Mouse (Mus musculus) embryonic facial prominence, embryonic 15.5 days (tissue): ENCODE measurements around the gene 4833427G06Rik. TPM values are rescaled to one million over a fixed set of nuclear protein-coding genes. Genes with fewer than 3 reads are reported as not detected.
"Not testable (repeated sequence)": the region's sequence is repeated elsewhere in the genome, so short reads cannot be mapped to it uniquely, and the experiment has no call there.

Experiments
- ATAC-seq: fragments of 200-750 bp; cut with Nextera tagmentation; 2 replicates; pipeline ENCODE4 v1.8.0; 2017; ENCODE audit warnings: low read depth, moderate TSS enrichment; ENCODE audit not compliant: insufficient number of reproducible peaks, low FRiP score, low TSS enrichment
- H3K27ac ChIP-seq: fragments of 300-500 bp; sonication (generic); replicated peaks from 2 replicates; pipeline ENCODE4 v1.5.1; 2015; ENCODE audit warnings: mild to moderate bottlenecking, inconsistent platforms
- H3K27me3 ChIP-seq: fragments of 300-500 bp; sonication (generic); 2 replicates; pipeline ENCODE4 v1.6.1; 2015; ENCODE audit warnings: inconsistent platforms
- H3K36me3 ChIP-seq: fragments of 300-500 bp; sonication (generic); 2 replicates; pipeline ENCODE4 v1.6.1; 2015; ENCODE audit warnings: mild to moderate bottlenecking, inconsistent platforms
- H3K4me1 ChIP-seq: fragments of 300-500 bp; sonication (generic); 2 replicates; pipeline ENCODE4 v1.6.1; 2015; ENCODE audit warnings: inconsistent platforms
- H3K4me2 ChIP-seq: fragments of 300-500 bp; sonication (generic); replicated peaks from 2 replicates; pipeline ENCODE4 v1.6.1; 2015; ENCODE audit warnings: mild to moderate bottlenecking, inconsistent platforms
- H3K4me3 ChIP-seq: fragments of 300-500 bp; sonication (generic); replicated peaks from 2 replicates; pipeline ENCODE4 v1.5.1; 2015; ENCODE audit warnings: mild to moderate bottlenecking, inconsistent platforms
- H3K9ac ChIP-seq: fragments of 300-500 bp; sonication (generic); 2 replicates; pipeline ENCODE4 v1.6.1; 2015; ENCODE audit warnings: inconsistent platforms
- H3K9me3 ChIP-seq: fragments of 300-500 bp; sonication (generic); replicated peaks from 2 replicates; pipeline ENCODE4 v1.6.1; 2016; ENCODE audit warnings: inconsistent platforms
- WGBS: fragments of 180-500 bp; shearing (Covaris S2); methylation state at CpG from one replicate; pipeline ENCODE4 v1.1.7; 2015; 5-methylcytosine and 5-hydroxymethylcytosine counted together
- polyA plus RNA-seq: library from polyadenylated mRNA; unstranded; fragments of >200 nt; fragmentation: Nextera tagmentation; extraction: Ambion mirVana; gene quantifications from 2 replicates; pipeline ENCODE4 v1.2.1, GENCODE M21; 2015

Gene 4833427G06Rik
- 3.9 and 12.7 TPM in 2 replicates for polyA plus RNA-seq

- no peak for ATAC-seq
- peak within 1 kb of the TSS; percentile 99 for H3K4me2 ChIP-seq
- WGBS, result 7% methylated on average over 27 of the region's 27 CpGs
- peaks cover 19% of the 10 kb centered on the region for H3K4me1 ChIP-seq
- no peaks in the 10 kb centered on the region for H3K36me3 ChIP-seq
- H3K27me3 ChIP-seq, result peaks cover 7% of the 10 kb centered on the region; the same call in 1 of the 2 replicates
- peak within 1 kb of the TSS; percentile 19 for H3K4me3 ChIP-seq
- H3K27ac ChIP-seq, result no peak within 1 kb of the TSS
- H3K9me3 ChIP-seq, result no peaks in the 10 kb centered on the region
- no peak within 1 kb of the TSS for H3K9ac ChIP-seq
Observed at GRCm38 (mm10) chr9:51101756-51102425, at the start of gene 4833427G06Rik. 4833427G06Rik (minus strand) TSS chr9:51102078.

- Histone ChIP-seq H3K9me3 (no peaks in the 10 kb centered on the region), H3K9ac (no peak overlapping the region), H3K4me3 (no peak overlapping the region), H3K27ac (no peak overlapping the region), H3K27me3 (no peaks in the 10 kb centered on the region), H3K36me3 (no peaks in the 10 kb centered on the region), H3K4me2 (no peak overlapping the region), H3K4me1 (peaks cover 16% of the 10 kb centered on the region)
- 64% methylated on average over 5 of the region's 5 CpGs for WGBS
- ATAC-seq, result no peak
Observed at GRCm38 (mm10) chr9:51147294-51147693, 45.4 kb upstream of the 4833427G06Rik start.

- WGBS, result 39% methylated on average over 4 of the region's 4 CpGs
Observed at GRCm38 (mm10) chr9:51146496-51146895, 44.6 kb upstream of the 4833427G06Rik start.

DNA sequence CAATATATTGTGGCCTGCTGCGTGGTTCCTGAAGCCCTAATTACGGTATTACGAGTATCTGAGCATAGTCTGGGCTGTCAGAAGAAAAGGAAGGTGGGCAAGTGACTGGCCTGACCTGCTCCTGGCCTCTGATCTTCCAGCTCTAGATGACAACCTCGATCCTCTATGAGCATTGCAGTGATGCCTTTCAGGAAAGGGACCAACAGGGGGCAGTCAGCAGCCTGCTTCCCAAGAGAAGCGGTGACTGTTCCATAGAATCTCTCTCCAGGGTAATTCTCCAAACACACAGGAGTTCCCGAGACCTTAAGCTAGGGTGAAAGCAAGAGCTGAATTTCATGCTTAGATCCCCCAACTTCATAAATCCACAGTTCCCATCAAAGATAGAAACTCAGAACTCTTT lies 42.3 kb upstream of the 4833427G06Rik start:
- WGBS, result 77% methylated on average over 6 of the region's 6 CpGs
- Histone ChIP-seq H3K9me3 (no peaks in the 10 kb centered on the region), H3K4me3 (no peak overlapping the region), H3K4me2 (no peak overlapping the region), H3K4me1 (peaks cover 16% of the 10 kb centered on the region), H3K27me3 (no peaks in the 10 kb centered on the region), H3K9ac (no peak overlapping the region), H3K36me3 (no peaks in the 10 kb centered on the region), H3K27ac (no peak overlapping the region)
- ATAC-seq, result no peak

More at GRCm38 (mm10) chr9:51146496-51146895, 44.6 kb upstream of the 4833427G06Rik start:
- Histone ChIP-seq H3K4me3 (no peak overlapping the region), H3K9me3 (no peaks in the 10 kb centered on the region), H3K4me1 (peaks cover 16% of the 10 kb centered on the region), H3K27me3 (no peaks in the 10 kb centered on the region), H3K9ac (no peak overlapping the region), H3K4me2 (no peak overlapping the region), H3K36me3 (no peaks in the 10 kb centered on the region), H3K27ac (no peak overlapping the region)
- ATAC-seq, result 0 out of 2 replicates have a peak, but pooled peaks have one; percentile 31

- Histone ChIP-seq H3K27me3 (no peaks in the 10 kb centered on the region), H3K9me3 (no peaks in the 10 kb centered on the region), H3K9ac (no peak overlapping the region), H3K4me1 (peaks cover 16% of the 10 kb centered on the region), H3K4me3 (no peak overlapping the region), H3K36me3 (no peaks in the 10 kb centered on the region), H3K4me2 (no peak overlapping the region), H3K27ac (no peak overlapping the region)
- no peak for ATAC-seq
- WGBS, result 61% methylated on average over 1 of the region's 1 CpGs
Observed at GRCm38 (mm10) chr9:51143437-51143836, 41.6 kb upstream of the 4833427G06Rik start.

- H3K4me3 ChIP-seq, result no peak overlapping the region
- no peaks in the 10 kb centered on the region for H3K9me3 ChIP-seq
- no peak overlapping the region for H3K4me2 ChIP-seq
- no peaks in the 10 kb centered on the region for H3K4me1 ChIP-seq
- H3K27ac ChIP-seq, result no peak overlapping the region
- no peaks in the 10 kb centered on the region for H3K36me3 ChIP-seq
- no peak overlapping the region for H3K9ac ChIP-seq
- no peak for ATAC-seq
- 74% methylated on average over 3 of the region's 3 CpGs for WGBS
- no peaks in the 10 kb centered on the region for H3K27me3 ChIP-seq
Observed at GRCm38 (mm10) chr9:51140711-51141110, 38.8 kb upstream of the 4833427G06Rik start.

GRCm38 (mm10) chr9:51139401-51139800 lies 37.5 kb upstream of the 4833427G06Rik start:
- H3K9me3 ChIP-seq, H3K4me1 ChIP-seq, ATAC-seq, H3K4me3 ChIP-seq, H3K36me3 ChIP-seq, H3K27me3 ChIP-seq, H3K9ac ChIP-seq, H3K4me2 ChIP-seq, H3K27ac ChIP-seq: not testable (repeated sequence)
- 71% methylated on average over 1 of the region's 1 CpGs for WGBS

DNA sequence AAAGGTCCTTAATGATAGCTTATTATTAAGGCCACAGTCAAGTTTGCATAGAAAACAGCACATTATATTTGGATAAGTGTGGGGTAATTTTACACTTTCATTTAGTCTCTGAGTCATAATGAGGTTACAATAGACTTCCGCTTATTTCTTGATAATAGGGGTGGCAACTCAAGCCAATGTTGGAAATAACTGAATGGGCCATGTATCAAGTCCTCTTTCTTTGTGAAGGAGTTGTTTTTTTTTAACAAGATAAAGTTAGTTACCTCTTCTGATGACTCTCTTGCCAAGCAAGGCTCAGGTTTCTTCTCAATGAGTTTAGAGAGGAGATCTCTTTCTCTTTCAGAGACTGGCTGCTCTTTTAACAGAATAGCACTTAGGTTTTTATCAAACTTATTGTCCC lies 36.4 kb upstream of the 4833427G06Rik start:
- no peak for ATAC-seq
- Histone ChIP-seq H3K27me3 (no peaks in the 10 kb centered on the region), H3K4me1 (no peaks in the 10 kb centered on the region), H3K9me3 (no peaks in the 10 kb centered on the region), H3K4me3 (no peak overlapping the region), H3K4me2 (no peak overlapping the region), H3K9ac (no peak overlapping the region), H3K36me3 (no peaks in the 10 kb centered on the region), H3K27ac (no peak overlapping the region)
- WGBS, result 84% methylated on average over 1 of the region's 1 CpGs

DNA sequence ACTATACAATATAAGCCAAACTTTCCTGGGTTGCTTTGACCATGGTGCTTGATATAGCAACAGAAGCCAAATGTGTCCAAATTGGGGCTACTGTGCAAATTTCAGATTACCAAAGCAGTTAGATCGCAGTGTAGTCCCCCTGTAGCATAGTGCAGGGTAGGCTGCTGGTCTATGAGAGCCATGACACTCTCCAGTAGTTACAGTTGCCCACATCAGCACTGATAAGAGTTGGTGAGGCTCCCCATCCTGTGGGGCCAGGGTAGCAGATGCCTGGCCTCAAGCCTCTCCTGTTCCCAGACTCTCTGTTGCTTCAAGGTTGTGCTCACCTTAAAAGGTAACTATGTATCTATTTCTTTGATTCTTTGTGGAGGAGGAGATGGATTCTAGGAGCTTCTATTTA lies 36.0 kb upstream of the 4833427G06Rik start:
- H3K4me3 ChIP-seq, result no peak overlapping the region
- no peaks in the 10 kb centered on the region for H3K4me1 ChIP-seq
- no peak overlapping the region for H3K27ac ChIP-seq
- H3K9ac ChIP-seq, result no peak overlapping the region
- H3K9me3 ChIP-seq, result no peaks in the 10 kb centered on the region
- H3K4me2 ChIP-seq, result no peak overlapping the region
- H3K36me3 ChIP-seq, result no peaks in the 10 kb centered on the region
- 79% methylated on average over 1 of the region's 1 CpGs for WGBS
- no peaks in the 10 kb centered on the region for H3K27me3 ChIP-seq
- ATAC-seq, result no peak

DNA sequence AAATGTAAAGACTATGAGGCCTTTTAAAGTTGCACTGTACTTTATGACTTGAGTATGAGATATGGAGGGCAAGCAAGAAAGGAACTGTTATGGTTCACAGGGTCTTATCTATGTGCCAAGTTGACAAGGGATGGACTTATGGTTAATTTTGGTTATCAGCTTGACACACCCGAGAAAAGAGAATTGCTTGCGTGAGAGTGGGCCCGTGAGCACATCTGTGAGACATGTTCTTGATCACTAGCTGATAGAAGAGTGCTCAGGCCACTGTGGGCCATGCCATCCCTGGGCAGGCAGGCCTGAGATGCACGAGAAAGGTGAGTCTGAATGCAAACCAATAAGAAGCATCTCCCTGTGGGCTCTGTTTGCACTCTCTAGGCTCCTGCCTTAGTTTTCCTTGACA lies 35.6 kb upstream of the 4833427G06Rik start:
- Histone ChIP-seq H3K27ac (no peak overlapping the region), H3K9ac (no peak overlapping the region), H3K4me3 (no peak overlapping the region), H3K27me3 (no peaks in the 10 kb centered on the region), H3K9me3 (no peaks in the 10 kb centered on the region), H3K36me3 (no peaks in the 10 kb centered on the region), H3K4me1 (no peaks in the 10 kb centered on the region), H3K4me2 (no peak overlapping the region)
- ATAC-seq, result no peak
- 84% methylated on average over 4 of the region's 4 CpGs for WGBS

DNA sequence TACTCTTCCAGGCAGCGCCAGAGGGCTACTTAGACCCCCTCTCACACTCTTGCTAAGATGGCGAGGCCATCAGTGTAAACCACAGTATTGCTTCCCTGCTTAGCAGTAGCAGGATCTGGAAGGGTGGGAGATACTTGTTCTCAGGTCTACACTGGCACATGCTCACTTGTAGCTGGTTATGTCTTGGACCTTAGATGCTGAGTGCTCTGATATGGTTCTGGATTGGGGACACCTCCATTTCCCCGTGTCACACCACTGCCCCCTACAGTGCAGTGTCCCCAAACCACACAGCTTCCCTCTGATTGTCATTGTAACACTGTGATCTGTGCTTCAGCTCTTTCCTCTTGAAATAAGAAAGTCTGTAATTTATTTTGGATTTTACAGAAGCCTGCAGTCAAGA lies 35.1 kb upstream of the 4833427G06Rik start:
- no peak overlapping the region for H3K27ac ChIP-seq
- no peak for ATAC-seq
- H3K36me3 ChIP-seq, result no peaks in the 10 kb centered on the region
- no peaks in the 10 kb centered on the region for H3K27me3 ChIP-seq
- H3K9me3 ChIP-seq, result no peaks in the 10 kb centered on the region
- no peaks in the 10 kb centered on the region for H3K4me1 ChIP-seq
- no peak overlapping the region for H3K4me3 ChIP-seq
- 64% methylated on average over 3 of the region's 3 CpGs for WGBS
- H3K9ac ChIP-seq, result no peak overlapping the region
- H3K4me2 ChIP-seq, result no peak overlapping the region

DNA sequence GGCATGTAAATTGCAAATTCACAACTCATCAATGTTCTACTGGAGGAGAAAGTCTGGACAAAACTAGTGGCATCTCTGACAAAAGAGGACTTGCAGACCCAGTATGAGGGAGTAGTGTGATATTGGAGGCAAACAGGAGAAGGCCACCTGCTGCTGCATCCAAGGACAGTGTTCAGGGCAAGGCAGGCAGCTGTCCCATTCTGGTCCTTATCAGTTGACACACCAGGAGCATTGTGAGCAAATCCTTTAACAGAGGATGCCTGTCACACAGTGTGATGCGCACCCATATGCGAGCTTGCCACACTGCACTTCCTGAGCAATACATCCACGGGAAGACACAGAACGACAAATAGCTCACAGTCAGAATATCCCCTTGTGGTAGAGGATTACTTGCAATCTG lies 12.9 kb upstream of the 4833427G06Rik start:
- 70% methylated on average over 4 of the region's 4 CpGs for WGBS
- no peaks in the 10 kb centered on the region for H3K4me1 ChIP-seq
- no peak for ATAC-seq
- no peak overlapping the region for H3K9ac ChIP-seq
- H3K27ac ChIP-seq, result no peak overlapping the region
- no peak overlapping the region for H3K4me3 ChIP-seq
- no peak overlapping the region for H3K4me2 ChIP-seq
- no peaks in the 10 kb centered on the region for H3K27me3 ChIP-seq
- H3K9me3 ChIP-seq, result no peaks in the 10 kb centered on the region
- H3K36me3 ChIP-seq, result no peaks in the 10 kb centered on the region
